Mouse (Mus musculus): ENCODE data around the gene Mterf1b. TPM values are rescaled to one million over a fixed set of nuclear protein-coding genes. Genes with fewer than 3 reads are reported as not detected.

Gene Mterf1b
- total RNA-seq (2023), result 5.7 TPM

GRCm38 (mm10) chr5:4191671-4192480 is at the start of gene Mterf1b:
Gene Mterf1b, plus strand, starts transcription at chr5:4192367.

Other genes starting within 250 kb of the Mterf1b start
- 39.0 TPM for gene Cyp51, start 87.6 kb upstream of the Mterf1b start, total RNA-seq (2023)

All from CD4-positive naive resting alpha-beta T cell, adult 57 days (primary cell).